Comparison of ENCODE assay signal across 9 mouse cellular contexts in the genomic region with DNA sequence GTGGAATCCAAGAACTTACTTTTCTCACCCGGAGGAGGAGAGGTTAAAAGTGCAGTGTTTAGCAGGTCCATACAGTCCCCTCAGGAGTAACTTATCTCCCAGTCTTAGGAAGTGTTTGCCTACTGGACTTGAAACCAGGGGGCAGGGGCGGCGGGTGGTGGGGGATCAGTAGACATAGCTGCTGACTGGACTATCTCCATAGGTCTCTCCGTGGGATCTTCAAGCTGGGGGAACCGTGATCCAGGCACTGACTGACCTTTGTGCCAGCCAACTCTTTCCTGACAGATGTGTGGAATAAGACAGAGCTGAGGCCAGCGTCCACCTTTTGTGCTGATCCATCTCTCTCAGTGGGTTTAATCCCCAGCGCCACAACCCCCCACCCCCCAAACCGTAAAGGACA.
"Had no signal": no experiment of that assay in that cellular context is flagged by ENCODE, and none has a peak within 500 bp of the region (broad histone marks: within the 10 kb centered on the region; RNA-seq: fewer than 3 reads in every experiment).

No protein-coding gene starts in this region.

- DNase-seq: left cerebral cortex, postnatal 4 days; lung, embryonic 14.5 days had no signal

- H3K27ac ChIP-seq: limb, embryonic 12.5 days; limb, embryonic 15.5 days; liver, embryonic 14.5 days; midbrain, embryonic 13.5 days had no signal

- H3K9me3 ChIP-seq: limb, embryonic 12.5 days; limb, embryonic 15.5 days; midbrain, embryonic 13.5 days had no signal

- H3K4me2 ChIP-seq: limb, embryonic 12.5 days; limb, embryonic 15.5 days; liver, embryonic 11.5 days; lung, embryonic 14.5 days; midbrain, embryonic 13.5 days had no signal

- H3K27me3 ChIP-seq: limb, embryonic 12.5 days; limb, embryonic 15.5 days; midbrain, embryonic 13.5 days had no signal

- ATAC-seq: inflammation-experienced regulatory T-cells, adult 6 months; midbrain, embryonic 13.5 days had no signal

- H3K4me1 ChIP-seq: limb, embryonic 15.5 days; midbrain, embryonic 13.5 days had no signal

- H3K4me3 ChIP-seq: limb, embryonic 12.5 days; limb, embryonic 15.5 days; midbrain, embryonic 13.5 days had no signal

- H3K9ac ChIP-seq: limb, embryonic 12.5 days; limb, embryonic 15.5 days; liver, embryonic 14.5 days; liver, postnatal 0 days; lung, embryonic 14.5 days; midbrain, embryonic 13.5 days had no signal
